Mouse (Mus musculus) spleen, embryonic (tissue): ENCODE data around the gene Zbtb14.

Experiments used
- CTCF ChIA-PET: fragments of 350-600 bp; sonication (Branson Sonifier 250); formaldehyde crosslinking; loops from one replicate; lab custom pipeline; 2022; lab: Charles Lee

Zbtb14 gene

GRCm38 (mm10) chr17:69382511-69383100, at the start of gene Zbtb14:
Gene Zbtb14 (plus strand): TSS chr17:69383050.
- CTCF ChIA-PET, result interaction anchor here (0.6 kb wide), 1 partner anchor 36 kb away, joined by 7 read pairs; no protein-coding TSS in a partner anchor

- CTCF ChIA-PET, result no interaction called here
Measured at GRCm38 (mm10) chr17:69346056-69346455, 36.8 kb upstream of the Zbtb14 start.

- CTCF ChIA-PET, result no interaction called here
Measured at GRCm38 (mm10) chr17:69349014-69349531, 33.8 kb upstream of the Zbtb14 start.

GRCm38 (mm10) chr17:69365049-69365448, 17.8 kb upstream of the Zbtb14 start:
- CTCF ChIA-PET, result no interaction called here

- CTCF ChIA-PET, result no interaction called here
Measured at GRCm38 (mm10) chr17:69380838-69381237, 2.0 kb upstream of the Zbtb14 start.

- CTCF ChIA-PET, result interaction anchor here (0.6 kb wide), 1 partner anchor 36 kb away, joined by 7 read pairs; no protein-coding TSS in a partner anchor
Measured at GRCm38 (mm10) chr17:69383201-69383940, 521 bp downstream of the Zbtb14 start.

GRCm38 (mm10) chr17:69383941-69384665, 1.3 kb downstream of the Zbtb14 start:
- CTCF ChIA-PET, result no interaction called here

- CTCF ChIA-PET, result no interaction called here
Measured at GRCm38 (mm10) chr17:69396147-69397033, 13.5 kb downstream of the Zbtb14 start.

GRCm38 (mm10) chr17:69397163-69397562, 14.3 kb downstream of the Zbtb14 start:
- CTCF ChIA-PET, result no interaction called here

- CTCF ChIA-PET, result no interaction called here
Measured at GRCm38 (mm10) chr17:69398092-69398491, 15.2 kb downstream of the Zbtb14 start.

- CTCF ChIA-PET, result no interaction called here
Measured at GRCm38 (mm10) chr17:69401146-69401545, 18.3 kb downstream of the Zbtb14 start.

- CTCF ChIA-PET, result no interaction called here
Measured at GRCm38 (mm10) chr17:69416163-69416562, 33.3 kb downstream of the Zbtb14 start.

GRCm38 (mm10) chr17:69416920-69417661, 34.2 kb downstream of the Zbtb14 start:
- CTCF ChIA-PET, result interaction anchor here (0.6 kb wide), 1 partner anchor 18 kb away, joined by 5 read pairs; no protein-coding TSS in a partner anchor

- CTCF ChIA-PET, result interaction anchor here (0.6 kb wide), 1 partner anchor 18 kb away, joined by 5 read pairs; no protein-coding TSS in a partner anchor
Measured at GRCm38 (mm10) chr17:69417724-69418373, 35.0 kb downstream of the Zbtb14 start.

- CTCF ChIA-PET, result no interaction called here
Measured at GRCm38 (mm10) chr17:69421592-69421991, 38.7 kb downstream of the Zbtb14 start.

- CTCF ChIA-PET, result no interaction called here
Measured at GRCm38 (mm10) chr17:69437836-69438235, 55.0 kb downstream of the Zbtb14 start.

- CTCF ChIA-PET, result no interaction called here
Measured at GRCm38 (mm10) chr17:69438486-69438885, 55.6 kb downstream of the Zbtb14 start.

- CTCF ChIA-PET, result no interaction called here
Measured at GRCm38 (mm10) chr17:69438990-69439491, 56.2 kb downstream of the Zbtb14 start, which contains the start of gene Akain1. Gene Akain1 (plus strand): TSS chr17:69439326.
